Mouse (Mus musculus): Measurements from ENCODE around the gene Mknk2. TPM values are rescaled to one million over a fixed set of nuclear protein-coding genes. Genes with fewer than 3 reads are reported as not detected.

Mknk2 gene
- polyA plus RNA-seq, 1 experiment from 2014 or later = 46.1 TPM

DNA sequence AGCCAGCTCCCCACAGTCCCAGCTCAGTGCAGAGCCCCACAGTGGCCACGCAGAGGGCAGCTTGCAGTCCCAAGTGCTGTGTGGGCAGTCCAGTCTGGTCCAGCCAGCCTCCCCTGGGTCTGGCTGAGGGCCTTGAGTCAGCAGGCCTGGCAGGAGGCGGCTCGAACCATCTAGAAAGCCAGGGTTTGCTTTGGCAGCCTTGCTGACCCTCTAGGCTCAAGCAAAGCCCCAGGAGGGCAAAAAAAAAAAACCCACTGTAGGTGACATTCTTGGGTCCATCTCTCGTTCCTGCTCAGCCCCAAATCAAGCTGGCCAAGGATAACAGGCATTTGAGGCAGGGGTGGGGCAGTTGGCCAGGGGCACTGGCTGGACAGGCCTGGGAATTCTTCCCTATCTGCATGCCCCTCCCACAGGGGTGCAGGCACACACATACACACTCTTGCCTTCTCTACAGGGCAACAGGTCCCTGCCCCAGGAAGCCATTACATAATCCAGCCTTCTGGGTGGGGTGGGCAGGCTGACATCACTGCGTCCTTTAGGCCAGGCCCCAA lies 3.7 kb downstream of the Mknk2 start:
- peak overlapping the region; percentile 78 for H3K4me2 ChIP-seq (ENCODE audit: low read depth, low read length)
- TF ChIP-seq CTCF (IDR thresholded peaks at IDR 0.05; ENCODE audit: low read depth) (no peak), EP300 (IDR thresholded peaks at IDR 0.05; ENCODE audit: low read depth) (no peak; the same call in 1 of the 2 replicates)
- H3K9me3 ChIP-seq (ENCODE audit: low read length) = no peaks in the 10 kb centered on the region
- H3K36me3 ChIP-seq (replicated peaks; ENCODE audit: insufficient read depth, low read length) = peaks cover 47% of the 10 kb centered on the region
- ATAC-seq (no peak), DNase-seq (peak; percentile 52)
- WGBS (ENCODE audit: insufficient replicate concordance) = 53% methylated on average over 5 of the region's 5 CpGs
- H3K27me3 ChIP-seq (ENCODE audit: insufficient read depth, low read length) = no peaks in the 10 kb centered on the region
- peak overlapping the region; percentile 100 for H3K27ac ChIP-seq (ENCODE audit: low read depth)
- peak overlapping the region; percentile 96 for H3K9ac ChIP-seq (replicated peaks)
- H3K4me1 ChIP-seq (ENCODE audit: insufficient read depth) = peaks cover 50% of the 10 kb centered on the region
- H3K4me3 ChIP-seq (ENCODE audit: low read depth, low read length) = peak overlapping the region; percentile 95

DNA sequence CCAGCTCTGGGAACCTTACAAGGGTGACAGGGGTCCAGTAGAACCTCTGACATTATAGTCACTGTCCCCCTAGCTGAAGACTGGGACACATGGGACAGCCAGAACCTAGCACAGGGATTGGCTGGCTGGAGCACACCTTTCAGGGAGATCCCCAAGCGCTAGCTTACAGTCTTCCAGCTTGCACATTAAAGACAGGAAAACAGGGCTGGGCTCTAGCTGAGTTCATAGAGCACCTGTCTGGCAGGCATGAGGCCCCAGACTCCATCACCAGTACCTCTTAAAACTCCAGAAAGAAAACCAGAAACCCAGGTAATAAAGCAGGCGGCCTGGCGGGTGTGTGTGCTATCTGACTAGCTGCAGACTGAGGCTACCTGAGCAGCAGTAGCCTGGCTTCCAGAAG lies 4.2 kb downstream of the Mknk2 start:
- H3K4me2 ChIP-seq (ENCODE audit: low read depth, low read length) = peak overlapping the region; percentile 78
- peaks cover 45% of the 10 kb centered on the region for H3K4me1 ChIP-seq (ENCODE audit: insufficient read depth)
- DNase-seq = no peak
- no peaks in the 10 kb centered on the region for H3K9me3 ChIP-seq (ENCODE audit: low read length)
- peak overlapping the region; percentile 96 for H3K9ac ChIP-seq (replicated peaks)
- H3K36me3 ChIP-seq (replicated peaks; ENCODE audit: insufficient read depth, low read length) = peaks cover 52% of the 10 kb centered on the region
- peak overlapping the region; percentile 95 for H3K4me3 ChIP-seq (ENCODE audit: low read depth, low read length)
- 81% methylated on average over 3 of the region's 3 CpGs for WGBS (ENCODE audit: insufficient replicate concordance)
- H3K27ac ChIP-seq (ENCODE audit: low read depth) = peak overlapping the region; percentile 100; the same call in 1 of the 2 replicates
- ATAC-seq = no peak
- no peaks in the 10 kb centered on the region for H3K27me3 ChIP-seq (ENCODE audit: insufficient read depth, low read length)
- no peak for TF ChIP-seq CTCF (IDR thresholded peaks at IDR 0.05; ENCODE audit: low read depth)
- no peak for TF ChIP-seq EP300 (IDR thresholded peaks at IDR 0.05; ENCODE audit: low read depth)

DNA sequence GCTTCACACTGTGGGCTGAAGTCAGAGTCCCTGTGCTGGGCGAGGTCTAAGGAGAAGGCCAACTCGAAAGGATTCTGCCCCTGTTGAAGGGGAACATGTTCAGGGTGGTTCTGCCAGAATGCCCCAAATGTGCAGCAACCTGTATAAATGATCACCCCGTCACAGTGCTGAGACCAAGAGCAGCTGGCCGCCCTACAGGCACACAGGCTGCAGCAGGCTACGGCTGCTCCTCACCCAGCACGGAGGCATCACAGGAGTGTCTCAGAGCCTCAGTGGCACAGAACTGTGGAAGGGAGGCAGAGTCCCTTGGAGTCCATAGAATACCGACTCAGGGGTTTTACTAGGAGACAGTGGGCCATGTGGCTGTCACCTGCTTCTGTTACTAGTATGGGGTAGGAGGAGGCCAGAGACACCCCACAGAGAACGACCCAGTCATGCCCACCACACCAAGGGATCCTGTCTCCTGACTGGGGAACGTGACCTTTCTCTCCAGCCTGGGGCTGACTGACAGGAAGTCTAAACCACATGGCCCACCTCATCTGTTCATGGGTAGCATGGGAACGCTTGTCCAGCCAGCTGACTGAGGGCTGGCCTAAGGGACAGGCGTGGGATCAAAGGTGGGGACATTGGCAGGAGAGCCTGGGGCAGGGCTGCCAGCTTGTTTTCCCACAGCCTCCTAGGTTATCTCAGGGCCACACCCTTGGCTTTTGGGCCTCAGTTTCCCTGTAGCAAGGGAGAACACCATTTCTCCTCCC lies 5.8 kb downstream of the Mknk2 start:
- no peak overlapping the region for H3K4me3 ChIP-seq (ENCODE audit: low read depth, low read length)
- H3K36me3 ChIP-seq (replicated peaks; ENCODE audit: insufficient read depth, low read length) = peaks cover 68% of the 10 kb centered on the region
- H3K9me3 ChIP-seq (ENCODE audit: low read length) = no peaks in the 10 kb centered on the region
- DNase-seq = no peak
- TF ChIP-seq EP300 (IDR thresholded peaks at IDR 0.05; ENCODE audit: low read depth) = no peak
- no peak for TF ChIP-seq CTCF (IDR thresholded peaks at IDR 0.05; ENCODE audit: low read depth)
- H3K27ac ChIP-seq (ENCODE audit: low read depth) = no peak overlapping the region
- H3K4me1 ChIP-seq (ENCODE audit: insufficient read depth) = peaks cover 32% of the 10 kb centered on the region
- no peak overlapping the region; the same call in 1 of the 2 replicates for H3K4me2 ChIP-seq (ENCODE audit: low read depth, low read length)
- H3K27me3 ChIP-seq (ENCODE audit: insufficient read depth, low read length) = no peaks in the 10 kb centered on the region
- WGBS (ENCODE audit: insufficient replicate concordance) = 81% methylated on average over 11 of the region's 11 CpGs
- no peak overlapping the region; the same call in 1 of the 2 replicates for H3K9ac ChIP-seq (replicated peaks)
- ATAC-seq = no peak

DNA sequence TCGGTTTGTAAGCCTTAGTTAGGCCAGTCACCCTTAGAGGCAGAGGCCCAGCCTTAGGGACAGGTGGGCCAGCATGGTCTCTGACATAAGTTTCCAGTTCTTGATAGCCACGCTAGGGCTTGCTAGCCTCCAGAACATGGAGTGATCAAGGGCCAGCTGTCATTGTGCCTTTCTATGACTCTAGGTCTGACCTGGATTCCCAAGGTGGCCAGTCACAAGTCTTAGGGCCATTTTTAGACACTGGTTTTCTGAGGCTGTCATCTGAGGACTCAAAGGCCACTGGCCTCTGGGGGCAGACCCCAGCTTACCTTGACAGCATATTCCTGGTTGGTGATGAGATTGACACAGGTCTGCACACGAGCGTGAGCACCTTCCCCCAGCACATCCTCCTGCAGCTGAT lies 6.7 kb downstream of the Mknk2 start:
- Histone ChIP-seq H3K9me3 (ENCODE audit: low read length) (no peaks in the 10 kb centered on the region), H3K4me1 (ENCODE audit: insufficient read depth) (peaks cover 32% of the 10 kb centered on the region), H3K9ac (replicated peaks) (no peak overlapping the region), H3K4me2 (ENCODE audit: low read depth, low read length) (no peak overlapping the region), H3K27me3 (ENCODE audit: insufficient read depth, low read length) (no peaks in the 10 kb centered on the region), H3K36me3 (replicated peaks; ENCODE audit: insufficient read depth, low read length) (peaks cover 77% of the 10 kb centered on the region), H3K4me3 (ENCODE audit: low read depth, low read length) (no peak overlapping the region), H3K27ac (ENCODE audit: low read depth) (no peak overlapping the region)
- DNase-seq = no peak
- 88% methylated on average over 4 of the region's 4 CpGs for WGBS (ENCODE audit: insufficient replicate concordance)
- TF ChIP-seq EP300 (IDR thresholded peaks at IDR 0.05; ENCODE audit: low read depth) (no peak), CTCF (IDR thresholded peaks at IDR 0.05; ENCODE audit: low read depth) (no peak)
- ATAC-seq = no peak

DNA sequence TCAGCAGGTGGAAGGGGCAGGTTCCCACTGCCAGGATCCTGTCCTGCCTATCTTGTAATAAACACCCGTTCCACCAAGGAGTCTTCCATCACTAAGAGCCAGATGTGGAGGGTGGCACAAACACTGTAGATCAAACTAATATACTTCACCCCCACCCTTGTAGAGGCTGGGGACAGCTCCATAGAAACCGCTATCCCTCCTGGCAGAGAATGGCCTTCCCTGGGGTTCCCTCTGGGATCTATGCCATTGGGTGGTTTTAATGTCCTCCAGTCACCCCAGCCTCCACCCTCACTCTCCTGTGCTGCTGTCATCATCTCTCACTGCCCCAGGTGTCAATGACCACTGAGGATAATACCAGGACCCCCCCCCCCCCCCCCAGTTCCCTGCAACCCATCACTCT lies 7.4 kb downstream of the Mknk2 start:
- no peaks in the 10 kb centered on the region for H3K27me3 ChIP-seq (ENCODE audit: insufficient read depth, low read length)
- peaks cover 82% of the 10 kb centered on the region for H3K36me3 ChIP-seq (replicated peaks; ENCODE audit: insufficient read depth, low read length)
- ATAC-seq (no peak), DNase-seq (no peak)
- no peak overlapping the region for H3K9ac ChIP-seq (replicated peaks)
- H3K4me2 ChIP-seq (ENCODE audit: low read depth, low read length) = no peak overlapping the region
- no peak overlapping the region for H3K27ac ChIP-seq (ENCODE audit: low read depth)
- WGBS (ENCODE audit: insufficient replicate concordance) = 96% methylated on average over 2 of the region's 2 CpGs
- H3K9me3 ChIP-seq (ENCODE audit: low read length) = no peaks in the 10 kb centered on the region
- H3K4me1 ChIP-seq (ENCODE audit: insufficient read depth) = peaks cover 39% of the 10 kb centered on the region
- TF ChIP-seq CTCF (IDR thresholded peaks at IDR 0.05; ENCODE audit: low read depth) (no peak), EP300 (IDR thresholded peaks at IDR 0.05; ENCODE audit: low read depth) (no peak)
- no peak overlapping the region for H3K4me3 ChIP-seq (ENCODE audit: low read depth, low read length)

DNA sequence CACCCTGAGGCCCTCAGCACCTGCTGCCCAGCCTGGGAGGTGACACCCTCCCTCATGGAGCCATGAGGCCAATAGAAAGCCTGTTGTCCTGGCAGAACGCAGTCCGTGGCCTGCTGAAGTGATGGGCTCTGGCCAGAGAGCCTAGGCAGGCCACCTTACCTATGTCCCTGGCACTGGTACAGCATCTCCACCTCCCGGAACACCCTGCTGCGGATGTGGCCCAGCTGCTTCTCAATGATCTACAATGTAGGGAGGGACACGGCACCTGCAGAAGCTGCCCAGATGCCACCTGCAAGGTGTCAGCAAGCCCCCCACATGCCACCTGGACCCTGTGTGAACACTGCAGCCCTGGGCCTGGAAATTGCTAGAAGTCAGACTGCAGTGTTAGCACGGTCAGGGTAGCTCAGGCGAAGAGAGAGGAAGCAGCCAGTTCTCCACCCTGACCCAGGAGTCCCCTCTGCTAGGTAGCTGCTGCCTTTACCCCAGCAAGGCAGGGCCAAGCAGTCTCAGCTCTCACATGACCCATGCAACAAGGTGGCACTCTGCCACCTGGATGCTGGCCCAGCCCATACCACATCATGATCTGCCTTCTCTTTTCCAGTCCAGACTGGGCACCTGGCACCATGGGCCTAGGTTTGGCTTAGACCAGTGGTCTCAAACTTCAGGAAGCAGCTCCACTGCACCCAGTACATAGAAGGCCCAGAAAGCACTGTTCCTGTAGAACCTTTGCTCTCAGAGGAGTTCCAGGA lies 8.0 kb downstream of the Mknk2 start:
- Histone ChIP-seq H3K4me1 (ENCODE audit: insufficient read depth) (peaks cover 41% of the 10 kb centered on the region), H3K4me3 (ENCODE audit: low read depth, low read length) (no peak overlapping the region), H3K9ac (replicated peaks) (no peak overlapping the region), H3K36me3 (replicated peaks; ENCODE audit: insufficient read depth, low read length) (peaks cover 82% of the 10 kb centered on the region), H3K9me3 (ENCODE audit: low read length) (no peaks in the 10 kb centered on the region), H3K4me2 (ENCODE audit: low read depth, low read length) (no peak overlapping the region), H3K27ac (ENCODE audit: low read depth) (no peak overlapping the region), H3K27me3 (ENCODE audit: insufficient read depth, low read length) (no peaks in the 10 kb centered on the region)
- ATAC-seq (no peak), DNase-seq (no peak)
- 92% methylated on average over 7 of the region's 7 CpGs for WGBS (ENCODE audit: insufficient replicate concordance)
- TF ChIP-seq EP300 (IDR thresholded peaks at IDR 0.05; ENCODE audit: low read depth) (no peak), CTCF (IDR thresholded peaks at IDR 0.05; ENCODE audit: low read depth) (no peak)

All from liver, postnatal 0 days (tissue).